Mouse (Mus musculus) splenic B cell, adult 2 months (primary cell): ENCODE measurements at regions not wholly inside any gene's neighbourhood (a gene's known extent, or its start where the extent isn't known, plus 50 kb on each side); places are given as distances from the start of the nearest gene placed in this dataset.

Experiments used
- DNase-seq: peaks from one replicate; pipeline ENCODE4 v3.0.0-alpha.2; 2011; ENCODE audit warnings: low read depth, low spot score
- H3K27me3 ChIP-seq: 2 replicates; pipeline ENCODE4 v1.6.1; 2012; ENCODE audit warnings: mild to moderate bottlenecking, low read length, moderate library complexity, mixed read lengths; ENCODE audit not compliant: control insufficient read depth, poor library complexity, insufficient read depth, severe bottlenecking
- H3K36me3 ChIP-seq: 2 replicates; pipeline ENCODE4 v1.6.1; 2012; ENCODE audit warnings: mild to moderate bottlenecking, low read length, moderate library complexity, mixed read lengths; ENCODE audit not compliant: control insufficient read depth, poor library complexity, insufficient read depth, severe bottlenecking

- no peak for DNase-seq
- no peaks in the 10 kb centered on the region for H3K27me3 ChIP-seq
- H3K36me3 ChIP-seq, result no peaks in the 10 kb centered on the region
Measured at GRCm38 (mm10) chr9:31578506-31579173, 114.4 kb upstream of the Tmem45b start.

- no peak for DNase-seq
- no peaks in the 10 kb centered on the region for H3K36me3 ChIP-seq
- no peaks in the 10 kb centered on the region for H3K27me3 ChIP-seq
Measured at GRCm38 (mm10) chr9:31577066-31577465, 112.8 kb upstream of the Tmem45b start.

- Histone ChIP-seq H3K36me3 (no peaks in the 10 kb centered on the region), H3K27me3 (no peaks in the 10 kb centered on the region)
- DNase-seq, result no peak
Measured at GRCm38 (mm10) chr9:31567029-31567428, 102.8 kb upstream of the Tmem45b start.

GRCm38 (mm10) chr9:31566257-31567007 is 102.2 kb upstream of the Tmem45b start:
- DNase-seq, result no peak
- Histone ChIP-seq H3K27me3 (no peaks in the 10 kb centered on the region), H3K36me3 (no peaks in the 10 kb centered on the region)

- H3K27me3 ChIP-seq, result no peaks in the 10 kb centered on the region
- no peak for DNase-seq
- H3K36me3 ChIP-seq, result no peaks in the 10 kb centered on the region
Measured at GRCm38 (mm10) chr9:31564996-31565773, 100.9 kb upstream of the Tmem45b start.

- Histone ChIP-seq H3K36me3 (no peaks in the 10 kb centered on the region), H3K27me3 (no peaks in the 10 kb centered on the region)
- no peak for DNase-seq
Measured at GRCm38 (mm10) chr9:31563541-31563940, 99.3 kb upstream of the Tmem45b start.

GRCm38 (mm10) chr9:31560226-31560556 is 95.9 kb upstream of the Tmem45b start:
- no peak for DNase-seq
- no peaks in the 10 kb centered on the region for H3K27me3 ChIP-seq
- H3K36me3 ChIP-seq, result no peaks in the 10 kb centered on the region

- no peaks in the 10 kb centered on the region for H3K27me3 ChIP-seq
- no peaks in the 10 kb centered on the region for H3K36me3 ChIP-seq
- peak; percentile 58 for DNase-seq
Measured at GRCm38 (mm10) chr9:31559506-31560225, 95.4 kb upstream of the Tmem45b start.

- Histone ChIP-seq H3K36me3 (no peaks in the 10 kb centered on the region), H3K27me3 (no peaks in the 10 kb centered on the region)
- DNase-seq, result no peak
Measured at GRCm38 (mm10) chr9:31543691-31544052, 79.4 kb upstream of the Tmem45b start.

GRCm38 (mm10) chr9:31542909-31543690 is 78.8 kb upstream of the Tmem45b start:
- peak; percentile 70 for DNase-seq
- Histone ChIP-seq H3K36me3 (no peaks in the 10 kb centered on the region), H3K27me3 (no peaks in the 10 kb centered on the region)

- DNase-seq, result no peak
- Histone ChIP-seq H3K36me3 (no peaks in the 10 kb centered on the region), H3K27me3 (no peaks in the 10 kb centered on the region)
Measured at GRCm38 (mm10) chr9:31541615-31542191, 77.4 kb upstream of the Tmem45b start.

GRCm38 (mm10) chr9:31538458-31539210 is 74.4 kb upstream of the Tmem45b start:
- Histone ChIP-seq H3K27me3 (no peaks in the 10 kb centered on the region), H3K36me3 (no peaks in the 10 kb centered on the region)
- no peak for DNase-seq

- Histone ChIP-seq H3K36me3 (no peaks in the 10 kb centered on the region), H3K27me3 (no peaks in the 10 kb centered on the region)
- DNase-seq, result no peak
Measured at GRCm38 (mm10) chr9:31529021-31529420, 64.8 kb upstream of the Tmem45b start.
